Mouse (Mus musculus): ENCODE measurements around the gene Lemd1.

- TF ChIP-seq CTCF (conservative IDR thresholded peaks at IDR 0.05; ENCODE audit: insufficient read depth, insufficient read length, low read depth, low read length) (no peak), POLR2A (IDR thresholded peaks at IDR 0.05; ENCODE audit: low read depth, low read length) (no peak)
These were observed 18.2 kb downstream of the Lemd1 start for GRCm38 (mm10) chr1:132209400-132209799.
